Mouse (Mus musculus) C2C12 (cell line): Measurements from ENCODE around the gene Pgls.

ENCODE experiments used
- CTCF ChIP-seq: IDR thresholded peaks from one replicate; pipeline ENCODE4 v1.5.1; 2011; ENCODE audit not compliant: control insufficient read depth, insufficient read depth, insufficient read length
- MYOD1 ChIP-seq: IDR thresholded peaks from one replicate; pipeline ENCODE4 v1.6.1; 2011; ENCODE audit warnings: low read depth; ENCODE audit not compliant: control insufficient read depth, insufficient read length
- MYOG ChIP-seq: IDR thresholded peaks from one replicate; pipeline ENCODE4 v1.6.1; 2011; ENCODE audit not compliant: control insufficient read depth, insufficient read length; ENCODE audit errors: extremely low read depth

- TF ChIP-seq MYOD1 (no peak), MYOG (no peak), CTCF (no peak)
These were observed 37.8 kb downstream of the Pgls start for GRCm38 (mm10) chr8:71629781-71630212.
